Mouse (Mus musculus) intestine, postnatal 0 days (tissue): ENCODE measurements around the gene Tmem235. TPM values are rescaled to one million over a fixed set of nuclear protein-coding genes. Genes with fewer than 3 reads are reported as not detected.
"Not testable (repeated sequence)": the region's sequence is repeated elsewhere in the genome, so short reads cannot be mapped to it uniquely, and the experiment has no call there.

Experiments
- ATAC-seq: fragments of 200-750 bp; cut with Nextera tagmentation; 2 replicates; pipeline ENCODE4 v1.8.0; 2017; ENCODE audit warnings: mild to moderate bottlenecking, moderate TSS enrichment, moderate library complexity
- H3K27ac ChIP-seq: fragments of 300-500 bp; sonication (generic); 2 replicates; pipeline ENCODE4 v1.5.1; 2014; ENCODE audit warnings: mild to moderate bottlenecking, low read depth, low read length, moderate library complexity
- H3K27me3 ChIP-seq: fragments of 300-500 bp; sonication (generic); replicated peaks from 2 replicates; pipeline ENCODE4 v1.6.1; 2014; ENCODE audit warnings: low read length, mixed read lengths; ENCODE audit not compliant: control insufficient read depth, insufficient read depth
- H3K36me3 ChIP-seq: fragments of 300-500 bp; sonication (generic); 2 replicates; pipeline ENCODE4 v1.6.1; 2014; ENCODE audit warnings: mild to moderate bottlenecking, moderate library complexity; ENCODE audit not compliant: control insufficient read depth, insufficient read depth
- H3K4me1 ChIP-seq: fragments of 300-500 bp; sonication (generic); replicated peaks from 2 replicates; pipeline ENCODE4 v1.6.1; 2014; ENCODE audit warnings: antibody characterized with exemption, low read length, mixed read lengths; ENCODE audit not compliant: control insufficient read depth, insufficient read depth
- H3K4me2 ChIP-seq: fragments of 300-500 bp; sonication (generic); replicated peaks from 2 replicates; pipeline ENCODE4 v1.6.1; 2014; ENCODE audit warnings: low read depth, mild to moderate bottlenecking, moderate library complexity
- H3K4me3 ChIP-seq: fragments of 300-500 bp; sonication (generic); 2 replicates; pipeline ENCODE4 v1.5.1; 2014; ENCODE audit warnings: low read depth, low read length
- H3K9ac ChIP-seq: fragments of 300-500 bp; sonication (generic); 2 replicates; pipeline ENCODE4 v1.6.1; 2014; ENCODE audit warnings: mild to moderate bottlenecking, low read depth, low read length
- H3K9me3 ChIP-seq: fragments of 300-500 bp; sonication (generic); 2 replicates; pipeline ENCODE4 v1.6.1; 2016; ENCODE audit warnings: mixed run types; ENCODE audit not compliant: control insufficient read depth
- CTCF ChIP-seq: sonication (generic); IDR thresholded peaks from 2 replicates; pipeline ENCODE4 v1.5.1; 2016; ENCODE audit warnings: low read depth, mild to moderate bottlenecking, control low read depth, antibody characterized with exemption, moderate library complexity
- WGBS: fragments of 180-500 bp; shearing (Covaris S2); extraction: QIAGEN DNeasy Blood & Tissue Kit; methylation state at CpG from one replicate; pipeline ENCODE4 v1.1.7; 2014; 5-methylcytosine and 5-hydroxymethylcytosine counted together
- polyA plus RNA-seq: library from polyadenylated mRNA; unstranded; fragments of >200 nt; fragmentation: Nextera tagmentation; extraction: Ambion mirVana; gene quantifications from 2 replicates; pipeline ENCODE4 v1.2.1, GENCODE M21; 2015

Gene Tmem235
- polyA plus RNA-seq = not detected in 2 replicates

DNA sequence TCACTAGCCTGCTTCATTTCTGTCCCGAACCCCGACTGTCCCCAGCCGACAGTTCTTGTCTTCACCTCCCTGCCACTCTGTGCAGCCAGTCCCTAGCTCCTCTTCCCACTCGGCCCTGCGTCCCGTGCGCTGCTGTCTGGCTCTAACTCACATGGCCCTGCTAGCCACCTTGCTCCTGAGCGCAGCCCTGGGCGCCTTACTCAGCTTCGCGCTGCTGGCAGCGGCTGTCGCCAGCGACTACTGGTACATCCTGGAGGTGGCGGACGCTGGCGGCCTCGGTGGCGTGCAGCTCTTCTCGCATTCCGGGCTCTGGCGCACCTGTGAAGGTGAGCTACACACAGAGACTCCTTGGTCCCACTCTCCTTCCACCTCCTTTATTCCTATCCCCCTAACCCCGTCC is at the start of gene Tmem235:
TSS of gene Tmem235 (plus strand) at position 152 of the 400 bp plus-strand sequence.
- WGBS = 12% methylated on average over 23 of the region's 23 CpGs
- Histone ChIP-seq H3K9ac (no peak within 1 kb of the TSS), H3K4me3 (no peak within 1 kb of the TSS), H3K4me2 (peak within 1 kb of the TSS; percentile 28), H3K27me3 (no peaks in the 10 kb centered on the region), H3K4me1 (0 out of 2 replicates have a peak, but pooled peaks cover 11% of the 10 kb centered on the region), H3K36me3 (peaks cover 20% of the 10 kb centered on the region), H3K27ac (no peak within 1 kb of the TSS), H3K9me3 (no peaks in the 10 kb centered on the region)
- ATAC-seq = no peak
- TF ChIP-seq CTCF = peak; percentile 19; the same call in 1 of the 2 replicates

DNA sequence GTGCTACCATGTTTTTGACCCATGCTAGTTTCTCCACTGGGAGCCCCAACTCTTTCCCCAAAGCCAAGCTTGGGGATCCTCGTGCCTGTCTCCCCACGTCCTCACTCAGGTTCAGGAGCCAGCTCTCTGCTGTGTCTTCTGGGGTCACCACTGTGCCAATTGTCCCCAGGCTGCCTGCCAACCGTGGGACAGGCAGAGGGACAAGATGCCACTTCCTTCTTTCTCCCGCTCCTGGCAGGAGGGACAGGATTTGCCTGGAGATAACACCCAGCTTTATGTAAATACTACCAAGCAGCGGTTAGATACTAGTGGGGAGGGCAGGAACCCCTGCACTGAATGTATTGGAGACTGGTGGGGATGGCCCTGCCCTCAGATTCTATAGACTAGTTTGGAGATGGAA is 46.7 kb upstream of the Tmem235 start:
- H3K36me3 ChIP-seq = peaks cover 57% of the 10 kb centered on the region
- no peak for TF ChIP-seq CTCF

DNA sequence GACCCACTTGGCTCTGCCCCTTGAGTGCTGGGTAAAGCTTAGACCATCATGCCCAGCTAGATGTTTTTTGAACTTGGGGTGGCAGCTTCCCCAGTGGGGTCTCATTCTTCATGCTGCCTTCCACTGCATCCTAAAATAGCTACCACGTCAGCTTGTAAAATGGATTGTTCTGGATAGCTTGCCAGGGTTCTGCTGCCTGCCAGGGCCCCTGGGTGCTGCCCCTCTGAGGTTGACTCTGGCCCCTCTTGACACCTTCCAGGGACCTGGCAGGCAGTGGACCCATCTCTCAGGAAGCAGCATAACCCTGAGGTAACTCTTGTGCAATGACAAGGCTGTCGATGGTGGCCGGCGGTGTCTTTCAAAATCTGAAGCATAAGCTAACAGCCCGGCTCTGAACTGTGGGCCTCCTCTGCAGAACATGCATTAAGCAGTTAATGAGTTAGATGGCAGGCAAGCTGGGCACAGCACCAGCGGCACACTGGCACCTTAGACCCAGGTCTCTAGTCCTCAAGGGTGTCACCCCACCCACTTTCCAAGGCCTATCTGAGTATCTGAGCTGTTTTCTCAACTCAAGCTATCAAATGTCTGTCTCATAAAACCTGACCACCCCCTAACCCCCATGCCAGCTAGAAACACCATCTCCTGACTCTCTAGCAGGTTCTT is 45.7 kb upstream of the Tmem235 start:
- Histone ChIP-seq H3K9ac (no peak overlapping the region), H3K4me3 (no peak overlapping the region), H3K27ac (no peak overlapping the region; the same call in 1 of the 2 replicates), H3K4me2 (no peak overlapping the region), H3K36me3 (peaks cover 58% of the 10 kb centered on the region), H3K27me3 (no peaks in the 10 kb centered on the region), H3K4me1 (0 out of 2 replicates have a peak, but pooled peaks cover 10% of the 10 kb centered on the region), H3K9me3 (no peaks in the 10 kb centered on the region)
- no peak for ATAC-seq
- TF ChIP-seq CTCF = no peak
- 71% methylated on average over 6 of the region's 6 CpGs for whole genome bisulfite sequencing

More for the DNA sequence above, 46.7 kb upstream of the Tmem235 start:
- Histone ChIP-seq H3K4me1 (peaks cover 15% of the 10 kb centered on the region), H3K4me2 (no peak overlapping the region), H3K4me3 (no peak overlapping the region), H3K9ac (no peak overlapping the region), H3K27ac (0 out of 2 replicates have a peak overlapping the region, but pooled peaks have one; percentile 4), H3K27me3 (no peaks in the 10 kb centered on the region), H3K9me3 (no peaks in the 10 kb centered on the region)
- 44% methylated on average over 5 of the region's 5 CpGs for WGBS
- ATAC-seq = no peak

DNA sequence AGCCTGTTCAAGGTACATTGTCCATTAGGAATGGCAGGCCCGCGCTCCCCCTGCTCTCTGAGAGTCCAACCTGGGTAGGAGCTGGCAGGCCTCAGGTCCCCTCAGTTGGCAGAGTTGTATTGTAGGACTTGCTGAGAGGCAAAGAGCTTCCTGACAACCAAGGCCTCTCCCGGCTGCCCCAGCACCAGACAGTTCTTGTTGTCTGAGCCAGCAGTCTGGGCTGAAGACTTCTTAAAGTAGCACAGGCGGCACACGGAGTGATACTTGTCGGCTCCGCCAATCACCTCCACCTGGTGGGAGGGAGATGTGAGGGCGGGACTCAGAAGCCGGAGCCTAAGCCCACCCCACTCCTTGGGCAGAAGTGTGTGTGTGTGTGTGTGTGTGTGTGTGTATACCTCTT is 44.7 kb upstream of the Tmem235 start:
- not testable (repeated sequence) for H3K27ac ChIP-seq, H3K4me2 ChIP-seq, H3K9me3 ChIP-seq, H3K4me3 ChIP-seq, H3K27me3 ChIP-seq, H3K4me1 ChIP-seq, ATAC-seq, H3K9ac ChIP-seq
- H3K36me3 ChIP-seq = peaks cover 64% of the 10 kb centered on the region
- WGBS = 73% methylated on average over 9 of the region's 9 CpGs

DNA sequence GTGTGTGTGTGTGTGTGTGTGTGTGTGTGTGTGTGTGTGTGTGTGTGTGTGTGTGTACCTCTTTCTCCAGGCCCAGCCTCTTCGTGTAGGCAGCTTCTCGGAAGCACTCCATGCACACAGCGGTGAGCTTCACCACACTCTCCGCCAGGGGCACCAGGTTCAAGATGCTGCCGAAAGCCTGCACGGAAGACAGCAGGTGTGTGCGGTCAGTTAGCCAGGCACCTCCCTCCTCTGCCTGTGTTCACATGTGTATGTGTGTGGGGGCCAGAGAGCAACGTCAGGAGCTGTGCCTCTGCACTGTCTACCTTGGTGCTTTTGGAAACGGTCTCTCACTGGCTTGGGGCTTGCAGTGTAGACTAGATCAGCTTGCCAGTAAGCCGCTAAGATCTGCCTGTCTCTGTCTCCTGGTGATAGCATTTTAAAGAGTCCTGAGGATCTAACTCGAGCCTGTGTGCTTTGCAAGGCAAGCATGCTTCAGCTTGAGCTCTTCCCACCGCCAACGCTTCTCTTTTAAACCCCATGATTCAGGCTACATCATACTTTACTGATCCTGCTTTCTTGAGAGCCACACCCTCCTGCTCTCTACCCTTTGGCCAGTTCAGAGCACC is 44.1 kb upstream of the Tmem235 start:
- H3K9me3 ChIP-seq = no peaks in the 10 kb centered on the region
- no peaks in the 10 kb centered on the region for H3K27me3 ChIP-seq
- TF ChIP-seq CTCF = no peak
- peaks cover 69% of the 10 kb centered on the region for H3K36me3 ChIP-seq
- H3K27ac ChIP-seq = no peak overlapping the region
- ATAC-seq = 0 out of 2 replicates have a peak, but pooled peaks have one; percentile 8
- H3K4me3 ChIP-seq = no peak overlapping the region
- WGBS = 77% methylated on average over 13 of the region's 13 CpGs
- H3K4me2 ChIP-seq = no peak overlapping the region
- no peak overlapping the region for H3K9ac ChIP-seq
- H3K4me1 ChIP-seq = 0 out of 2 replicates have a peak, but pooled peaks cover 6% of the 10 kb centered on the region

DNA sequence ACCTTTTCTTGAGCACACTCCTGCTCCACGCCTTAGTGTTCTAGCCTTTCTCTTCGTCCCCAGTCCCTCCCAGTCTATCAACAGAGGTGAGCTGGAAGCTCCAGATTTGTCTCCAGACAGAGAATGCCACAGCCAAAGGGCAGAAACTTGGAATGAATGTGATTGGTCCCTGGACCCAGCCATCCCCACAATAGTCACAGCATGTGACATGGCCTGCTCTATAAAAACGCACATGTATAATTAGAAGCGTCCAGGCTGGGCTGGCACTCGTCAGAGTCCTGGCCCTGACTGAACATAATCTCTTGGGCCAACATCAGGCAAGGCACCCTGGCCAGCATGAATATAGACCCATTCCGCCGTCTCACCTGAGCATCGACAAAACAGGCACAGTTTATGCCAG is 41.5 kb upstream of the Tmem235 start:
- H3K4me2 ChIP-seq = no peak overlapping the region
- H3K4me3 ChIP-seq = no peak overlapping the region
- H3K9ac ChIP-seq = no peak overlapping the region
- no peaks in the 10 kb centered on the region for H3K9me3 ChIP-seq
- no peak for TF ChIP-seq CTCF
- peaks cover 10% of the 10 kb centered on the region; the same call in 1 of the 2 replicates for H3K4me1 ChIP-seq
- WGBS = 66% methylated on average over 8 of the region's 8 CpGs
- no peak overlapping the region for H3K27ac ChIP-seq
- no peak for ATAC-seq
- H3K36me3 ChIP-seq = peaks cover 61% of the 10 kb centered on the region
- no peaks in the 10 kb centered on the region for H3K27me3 ChIP-seq
